Mouse (Mus musculus) thymus, adult 2 months (tissue): ENCODE measurements around the gene Mrps21.

Experiments
- CTCF ChIP-seq: fragments of 200-500 bp; IDR thresholded peaks from 2 replicates; pipeline ENCODE4 v1.5.1; 2012; ENCODE audit warnings: mild to moderate bottlenecking, control low read depth, low read length, moderate library complexity, borderline replicate concordance; ENCODE audit not compliant: control insufficient read depth, poor library complexity, insufficient read depth; ENCODE audit errors: extremely low read depth
- POLR2A ChIP-seq: fragments of 200-500 bp; IDR thresholded peaks from 2 replicates; pipeline ENCODE4 v1.6.1; 2012; ENCODE audit warnings: mild to moderate bottlenecking, low read length, control low read depth, moderate library complexity; ENCODE audit not compliant: control insufficient read depth, poor library complexity, insufficient read depth; ENCODE audit errors: extremely low read depth

DNA sequence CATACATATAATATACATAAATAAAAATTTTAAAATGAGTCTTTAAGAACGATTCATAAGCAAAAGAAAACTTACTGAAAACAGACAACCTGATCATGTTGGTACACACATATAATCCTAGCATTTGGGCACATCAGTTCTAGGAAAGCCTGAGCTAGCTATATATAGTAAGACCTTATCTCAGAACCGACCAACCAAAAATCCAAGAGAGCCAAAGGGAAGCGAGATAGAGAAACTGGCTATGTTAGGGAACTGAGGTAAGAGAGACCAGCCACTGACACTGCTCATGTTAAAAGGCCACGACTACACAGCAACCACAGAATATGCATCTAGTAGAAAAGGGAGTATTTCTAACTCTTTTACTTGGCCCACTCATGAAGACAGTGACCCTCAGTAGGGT is 20.7 kb downstream of the Mrps21 start:
- TF ChIP-seq POLR2A = no peak
- no peak for TF ChIP-seq CTCF
